Mouse (Mus musculus) embryonic facial prominence, embryonic 12.5 days (tissue): Measurements from ENCODE around the gene Prmt2. TPM values are rescaled to one million over a fixed set of nuclear protein-coding genes. Genes with fewer than 3 reads are reported as not detected.

ENCODE experiments used
- ATAC-seq: fragments of 200-750 bp; cut with Nextera tagmentation; 2 replicates; pipeline ENCODE4 v1.8.0; 2017; ENCODE audit not compliant: insufficient number of reproducible peaks, insufficient read depth, low FRiP score, low TSS enrichment
- H3K27ac ChIP-seq: fragments of 300-500 bp; sonication (generic); 2 replicates; pipeline ENCODE4 v1.5.1; 2016; ENCODE audit warnings: mild to moderate bottlenecking
- H3K27me3 ChIP-seq: fragments of 300-500 bp; sonication (generic); 2 replicates; pipeline ENCODE4 v1.6.1; 2016; ENCODE audit warnings: mild to moderate bottlenecking, moderate library complexity
- H3K36me3 ChIP-seq: fragments of 300-500 bp; sonication (generic); 2 replicates; pipeline ENCODE4 v1.6.1; 2016; ENCODE audit warnings: mild to moderate bottlenecking
- H3K4me1 ChIP-seq: fragments of 300-500 bp; sonication (generic); 2 replicates; pipeline ENCODE4 v1.6.1; 2016
- H3K4me2 ChIP-seq: fragments of 300-500 bp; sonication (generic); replicated peaks from 2 replicates; pipeline ENCODE4 v1.6.1; 2016; ENCODE audit warnings: mild to moderate bottlenecking, moderate library complexity
- H3K4me3 ChIP-seq: fragments of 300-500 bp; sonication (generic); 2 replicates; pipeline ENCODE4 v1.5.1; 2016; ENCODE audit warnings: mild to moderate bottlenecking
- H3K9ac ChIP-seq: fragments of 300-500 bp; sonication (generic); 2 replicates; pipeline ENCODE4 v1.6.1; 2016; ENCODE audit warnings: mild to moderate bottlenecking, moderate library complexity
- H3K9me3 ChIP-seq: fragments of 300-500 bp; sonication (generic); 2 replicates; pipeline ENCODE4 v1.6.1; 2016; ENCODE audit warnings: mild to moderate bottlenecking, moderate library complexity
- WGBS: fragments of 180-500 bp; shearing (Covaris S2); methylation state at CpG from one replicate; pipeline ENCODE4 v1.1.7; 2016; 5-methylcytosine and 5-hydroxymethylcytosine counted together
- polyA plus RNA-seq: library from polyadenylated mRNA; unstranded; fragments of >200 nt; fragmentation: Nextera tagmentation; extraction: Ambion mirVana; gene quantifications from 2 replicates; pipeline ENCODE4 v1.2.1, GENCODE M21; 2016

The Prmt2 gene
- polyA plus RNA-seq: 69.4 and 75.0 TPM in 2 replicates

DNA sequence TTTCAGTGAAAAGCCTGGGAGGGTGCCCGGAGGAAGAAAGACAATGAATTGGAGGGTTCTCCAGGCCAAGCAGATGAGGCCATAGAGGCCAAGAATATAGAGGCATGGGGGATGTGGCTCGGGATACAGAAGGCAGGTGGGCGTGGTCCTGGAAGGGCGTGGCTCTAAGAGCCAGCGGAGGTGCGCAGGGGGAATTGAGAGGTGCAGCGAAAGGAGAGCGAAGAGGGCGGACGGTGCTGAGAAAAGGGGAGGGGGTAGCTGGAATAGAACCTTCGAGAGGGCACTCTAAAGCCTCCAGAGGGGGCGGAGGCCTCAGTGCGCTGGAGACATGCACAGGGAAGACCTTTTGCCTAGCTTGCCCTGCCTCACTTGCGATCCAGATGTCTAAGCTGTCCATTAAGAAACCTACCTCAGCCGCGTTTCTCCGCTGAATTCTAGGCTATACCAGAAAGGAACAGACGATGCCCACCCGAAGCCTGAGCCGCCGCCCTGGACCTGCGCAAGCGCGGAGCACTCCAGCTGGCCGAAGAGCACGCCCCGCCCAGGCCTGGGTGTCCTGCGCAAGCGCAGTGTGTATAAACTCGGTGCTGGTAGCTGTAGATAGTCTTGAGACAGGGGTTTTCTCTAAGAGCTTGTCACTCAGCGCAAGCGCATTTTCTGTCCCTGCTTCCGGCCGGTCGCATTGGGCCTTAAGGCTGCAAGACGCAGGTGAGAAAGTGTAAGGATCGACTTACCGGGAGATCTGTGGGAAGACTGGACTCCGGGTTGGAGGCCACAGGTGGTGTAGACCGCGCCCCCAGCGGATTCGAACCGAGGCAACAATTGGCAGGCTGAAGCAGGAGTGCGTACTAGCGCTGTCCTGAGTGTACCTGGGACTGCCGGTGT lies at the start of gene Prmt2:
Gene Prmt2 (minus strand): TSS at position 525 of the 885 bp plus-strand sequence.
- ATAC-seq: peak; percentile 94
- no peaks in the 10 kb centered on the region for H3K9me3 ChIP-seq
- peak within 1 kb of the TSS; percentile 70 for H3K4me3 ChIP-seq
- H3K9ac ChIP-seq: peak within 1 kb of the TSS; percentile 69
- H3K27ac ChIP-seq: peak within 1 kb of the TSS; percentile 93
- H3K27me3 ChIP-seq: no peaks in the 10 kb centered on the region
- peaks cover 6% of the 10 kb centered on the region; the same call in 1 of the 2 replicates for H3K36me3 ChIP-seq
- peak within 1 kb of the TSS; percentile 71 for H3K4me2 ChIP-seq
- H3K4me1 ChIP-seq: peaks cover 12% of the 10 kb centered on the region
- under 1% methylated on average over 47 of the region's 47 CpGs for WGBS

DNA sequence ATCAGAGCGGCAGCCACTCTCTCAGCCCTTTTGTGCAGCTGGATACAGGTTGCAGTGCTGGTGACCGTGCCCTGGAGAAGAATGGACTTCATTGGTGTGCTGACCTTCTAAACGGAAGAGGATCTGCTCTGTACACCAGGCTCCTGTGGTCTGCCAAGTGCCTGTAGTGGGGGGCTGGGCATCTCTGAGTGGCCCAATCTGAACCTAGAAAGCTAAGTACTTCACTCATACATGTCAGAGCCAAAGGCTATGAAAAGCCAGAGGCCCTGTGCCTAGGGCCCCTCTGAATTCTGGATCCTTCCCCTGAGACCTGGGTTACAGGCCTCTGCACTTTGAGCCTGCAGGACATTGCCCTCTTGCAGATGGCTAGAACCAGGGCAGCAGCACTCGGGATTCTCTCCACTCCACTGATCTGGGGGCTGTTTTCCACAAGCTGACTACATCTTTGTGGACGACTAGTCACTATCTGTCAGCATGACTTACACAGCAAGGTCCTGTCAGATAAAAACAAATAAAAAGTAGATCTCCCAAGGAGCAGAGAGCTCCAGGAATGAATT lies 41.0 kb upstream of the Prmt2 start:
- Histone ChIP-seq H3K36me3 (peaks cover 69% of the 10 kb centered on the region), H3K4me2 (no peak overlapping the region)

DNA sequence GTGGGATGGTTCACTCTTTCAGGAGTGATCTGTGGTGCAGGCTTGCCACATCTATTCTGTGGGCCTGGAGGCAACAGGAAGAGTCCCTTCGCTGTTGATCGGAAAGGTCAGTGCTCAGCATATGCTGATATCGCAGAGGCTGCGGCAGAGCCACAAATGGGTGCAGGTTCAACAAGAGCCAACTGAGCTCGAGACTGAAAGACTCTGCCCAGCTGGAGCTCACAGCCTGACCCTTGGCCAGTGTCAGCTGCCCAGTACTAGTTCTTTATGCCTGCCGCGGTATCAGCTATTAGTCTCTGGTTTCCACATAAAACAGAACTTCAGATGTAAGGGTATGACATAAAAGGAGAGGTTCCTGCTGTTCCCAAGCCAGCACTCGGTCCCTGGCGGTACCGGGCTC lies 37.6 kb upstream of the Prmt2 start:
- ATAC-seq: no peak
- H3K36me3 ChIP-seq: peaks cover 72% of the 10 kb centered on the region
- H3K4me1 ChIP-seq: no peaks in the 10 kb centered on the region
- no peaks in the 10 kb centered on the region for H3K9me3 ChIP-seq
- 84% methylated on average over 10 of the region's 10 CpGs for WGBS
- no peak overlapping the region for H3K9ac ChIP-seq
- H3K4me2 ChIP-seq: no peak overlapping the region
- H3K4me3 ChIP-seq: no peak overlapping the region
- no peaks in the 10 kb centered on the region for H3K27me3 ChIP-seq
- no peak overlapping the region for H3K27ac ChIP-seq

More for the DNA sequence above, 41.0 kb upstream of the Prmt2 start:
- no peaks in the 10 kb centered on the region for H3K27me3 ChIP-seq
- no peak overlapping the region for H3K9ac ChIP-seq
- no peak overlapping the region for H3K27ac ChIP-seq
- no peaks in the 10 kb centered on the region for H3K4me1 ChIP-seq
- no peaks in the 10 kb centered on the region for H3K9me3 ChIP-seq
- no peak for ATAC-seq
- 65% methylated on average over 5 of the region's 5 CpGs for WGBS
- no peak overlapping the region for H3K4me3 ChIP-seq

DNA sequence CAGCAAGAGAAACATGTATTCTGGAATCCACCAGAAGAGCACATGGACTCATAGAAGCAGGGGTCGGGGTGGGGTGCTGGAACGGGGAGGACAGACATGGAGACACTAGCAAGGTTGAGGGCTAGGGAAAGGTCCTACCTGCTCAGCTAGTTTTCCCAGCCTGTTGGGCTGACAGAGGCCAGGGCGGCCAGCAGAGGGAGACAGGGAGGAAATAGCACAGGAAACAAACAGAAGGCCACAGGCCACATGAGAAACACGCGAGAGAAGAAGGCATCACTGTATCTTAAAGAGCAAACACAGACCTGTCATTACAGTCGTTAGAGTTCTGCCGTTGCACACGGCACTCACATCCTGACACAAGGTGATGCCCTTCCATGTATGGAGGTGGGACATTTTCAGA lies 33.6 kb upstream of the Prmt2 start:
- WGBS: 52% methylated on average over 8 of the region's 8 CpGs
- Histone ChIP-seq H3K27ac (no peak overlapping the region), H3K9ac (no peak overlapping the region), H3K4me1 (no peaks in the 10 kb centered on the region), H3K4me2 (no peak overlapping the region), H3K9me3 (no peaks in the 10 kb centered on the region), H3K36me3 (peaks cover 83% of the 10 kb centered on the region), H3K4me3 (no peak overlapping the region), H3K27me3 (no peaks in the 10 kb centered on the region)
- no peak for ATAC-seq

DNA sequence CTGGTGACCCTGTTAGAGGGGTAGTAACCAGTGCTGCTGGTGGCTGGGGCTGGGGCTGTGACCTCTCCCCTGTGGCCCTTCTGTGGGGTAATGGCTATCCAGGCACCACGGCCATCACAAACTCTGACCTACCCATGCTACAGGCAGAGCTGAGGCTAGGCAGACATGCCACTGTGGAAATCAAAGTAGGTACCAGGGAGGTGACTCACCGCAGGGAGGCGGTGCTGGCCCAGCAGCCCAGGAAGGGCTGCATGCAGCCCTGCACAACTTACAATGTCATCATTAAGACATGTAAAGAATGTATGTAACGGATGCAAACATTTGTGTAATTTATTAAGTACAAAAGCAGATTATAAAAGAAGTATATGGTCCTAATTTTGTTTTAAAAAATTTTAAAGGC lies 24.8 kb upstream of the Prmt2 start:
- no peaks in the 10 kb centered on the region for H3K9me3 ChIP-seq
- H3K36me3 ChIP-seq: peaks cover 38% of the 10 kb centered on the region
- no peak overlapping the region for H3K27ac ChIP-seq
- 71% methylated on average over 4 of the region's 4 CpGs for WGBS
- ATAC-seq: no peak
- no peak overlapping the region for H3K4me2 ChIP-seq
- no peak overlapping the region for H3K9ac ChIP-seq
- no peak overlapping the region for H3K4me3 ChIP-seq
- no peaks in the 10 kb centered on the region for H3K27me3 ChIP-seq
- peaks cover 6% of the 10 kb centered on the region; the same call in 1 of the 2 replicates for H3K4me1 ChIP-seq

DNA sequence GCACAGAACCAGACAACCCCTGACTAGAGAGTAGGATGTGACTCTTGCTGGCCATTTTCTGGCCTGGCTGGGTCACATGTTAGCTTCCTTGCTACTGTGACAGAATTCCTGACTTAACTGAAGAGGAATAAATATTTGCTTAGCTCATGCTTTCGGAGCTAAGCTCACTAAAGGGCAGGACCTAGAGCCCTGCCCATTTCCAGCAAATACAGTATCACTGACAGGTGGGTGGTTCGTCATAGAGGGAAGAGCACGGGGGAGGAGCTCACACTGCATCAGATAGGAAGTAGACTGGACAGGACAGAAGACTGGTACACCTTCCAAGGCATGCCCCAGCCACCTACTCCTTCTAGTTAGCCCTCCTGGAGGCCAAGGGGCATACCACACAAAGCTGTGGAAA lies 23.8 kb upstream of the Prmt2 start:
- no peak overlapping the region for H3K9ac ChIP-seq
- no peaks in the 10 kb centered on the region for H3K9me3 ChIP-seq
- 75% methylated on average over 3 of the region's 3 CpGs for WGBS
- ATAC-seq: no peak
- no peak overlapping the region for H3K4me3 ChIP-seq
- peaks cover 33% of the 10 kb centered on the region for H3K36me3 ChIP-seq
- H3K27ac ChIP-seq: no peak overlapping the region
- H3K27me3 ChIP-seq: no peaks in the 10 kb centered on the region
- H3K4me1 ChIP-seq: peaks cover 6% of the 10 kb centered on the region; the same call in 1 of the 2 replicates
- H3K4me2 ChIP-seq: no peak overlapping the region

DNA sequence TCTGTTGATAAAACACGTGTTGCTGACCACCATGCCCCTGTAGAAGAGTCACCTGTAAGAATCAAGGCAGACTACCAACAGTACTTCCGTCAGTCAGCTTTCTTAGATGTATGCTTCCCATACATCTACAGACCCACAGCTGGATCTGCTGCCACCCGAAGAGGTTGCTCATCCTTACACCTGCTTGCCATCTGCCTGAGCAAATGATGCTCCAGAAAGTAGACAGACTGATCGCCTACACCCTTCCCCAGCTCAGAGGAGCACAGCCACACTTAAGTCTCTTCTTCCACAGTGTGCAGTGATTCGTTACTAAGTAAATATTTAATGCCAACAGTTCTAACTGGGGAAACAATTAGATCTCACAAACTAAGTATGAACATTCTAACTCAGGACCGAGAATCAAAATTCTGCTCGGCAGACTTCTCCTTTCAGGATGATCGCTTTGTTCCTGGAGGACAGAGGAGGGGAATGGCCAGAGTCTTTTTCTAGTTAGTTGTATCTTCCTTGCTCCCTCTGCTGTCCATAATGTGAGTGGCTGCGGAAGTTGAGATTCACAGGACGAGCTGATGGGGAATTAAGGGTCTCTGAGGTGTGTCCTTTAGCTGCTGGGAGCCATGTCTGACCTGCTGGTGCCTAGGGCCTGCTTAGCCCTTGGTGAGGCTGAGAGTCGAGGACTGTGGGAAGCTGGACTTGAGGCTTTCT lies 22.8 kb upstream of the Prmt2 start:
- WGBS: 62% methylated on average over 11 of the region's 11 CpGs

DNA sequence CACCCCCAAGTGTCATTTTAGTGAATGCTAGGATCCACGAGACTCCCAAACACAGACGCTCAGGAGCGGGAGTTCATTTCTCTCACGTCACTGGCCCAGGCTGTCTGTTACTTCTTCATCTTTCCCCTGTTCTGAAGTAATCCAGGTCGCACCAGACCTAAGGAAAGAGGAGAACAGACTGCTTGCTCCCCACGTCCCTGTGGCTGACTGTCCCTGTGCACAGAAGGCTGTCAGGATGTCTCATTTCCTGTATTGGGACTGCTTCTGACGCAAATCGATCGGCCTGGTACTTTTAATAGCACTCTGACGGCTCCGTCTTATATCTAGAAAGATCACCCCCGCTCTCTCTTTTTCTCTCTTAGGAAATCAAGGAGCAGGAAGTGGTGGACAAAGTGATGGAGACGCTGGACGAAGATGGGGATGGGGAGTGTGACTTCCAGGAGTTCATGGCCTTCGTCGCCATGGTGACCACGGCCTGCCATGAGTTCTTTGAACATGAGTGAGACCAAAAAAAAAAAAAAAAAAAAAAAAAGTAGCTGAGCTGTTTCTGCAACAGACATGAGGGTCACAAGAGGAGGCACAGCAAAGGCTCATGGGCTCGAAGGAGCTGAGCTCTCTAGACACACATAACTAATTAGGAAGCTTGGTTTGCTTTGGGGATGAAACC lies 22.0 kb upstream of the Prmt2 start:
- 67% methylated on average over 18 of the region's 18 CpGs for WGBS
- Histone ChIP-seq H3K27ac (no peak overlapping the region), H3K4me3 (no peak overlapping the region)

More for the DNA sequence above, 22.8 kb upstream of the Prmt2 start:
- ATAC-seq: no peak
- Histone ChIP-seq H3K27me3 (no peaks in the 10 kb centered on the region), H3K9me3 (no peaks in the 10 kb centered on the region), H3K9ac (no peak overlapping the region), H3K4me2 (no peak overlapping the region), H3K27ac (no peak overlapping the region), H3K36me3 (peaks cover 28% of the 10 kb centered on the region), H3K4me3 (no peak overlapping the region), H3K4me1 (peaks cover 6% of the 10 kb centered on the region; the same call in 1 of the 2 replicates)

DNA sequence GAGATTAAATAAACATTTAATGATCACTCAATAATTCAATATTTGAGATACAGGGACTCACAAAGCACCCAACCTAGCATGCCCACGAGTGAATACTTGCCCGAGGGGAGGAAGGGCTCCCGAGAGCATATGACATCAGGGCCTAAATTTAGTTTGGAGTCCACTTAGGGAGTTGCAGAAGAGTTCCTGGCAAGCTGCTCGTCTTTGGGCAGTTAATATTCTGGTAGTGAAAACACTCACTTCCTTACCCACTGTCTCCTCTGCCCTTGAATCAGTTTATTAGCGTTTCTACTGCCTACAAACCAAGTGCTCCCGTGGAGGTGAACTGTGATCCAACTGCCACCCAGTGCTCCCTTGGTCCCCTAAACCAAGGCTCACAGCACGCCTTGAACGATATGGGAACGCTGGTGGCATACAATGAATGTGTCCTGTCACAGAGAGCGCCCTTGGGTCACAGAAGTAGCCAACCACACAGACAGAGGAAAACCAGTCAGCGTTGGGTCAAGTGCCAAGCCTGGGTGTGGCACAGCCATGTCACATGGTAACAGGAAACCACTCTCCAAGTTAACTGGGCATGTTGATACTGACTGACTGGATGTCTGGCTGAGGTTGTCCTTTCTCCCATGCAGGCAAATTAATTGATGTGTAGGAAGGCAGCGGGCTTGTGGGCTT lies 20.2 kb upstream of the Prmt2 start:
- Histone ChIP-seq H3K27me3 (no peaks in the 10 kb centered on the region), H3K36me3 (peaks cover 11% of the 10 kb centered on the region; the same call in 1 of the 2 replicates), H3K9ac (no peak overlapping the region), H3K4me2 (no peak overlapping the region), H3K4me1 (peaks cover 17% of the 10 kb centered on the region), H3K4me3 (no peak overlapping the region), H3K27ac (no peak overlapping the region), H3K9me3 (no peaks in the 10 kb centered on the region)
- 83% methylated on average over 12 of the region's 12 CpGs for WGBS
- ATAC-seq: no peak

More for the DNA sequence above, 22.0 kb upstream of the Prmt2 start:
- Histone ChIP-seq H3K9ac (no peak overlapping the region), H3K36me3 (peaks cover 21% of the 10 kb centered on the region; the same call in 1 of the 2 replicates), H3K4me1 (peaks cover 6% of the 10 kb centered on the region; the same call in 1 of the 2 replicates), H3K4me2 (no peak overlapping the region), H3K27me3 (no peaks in the 10 kb centered on the region), H3K9me3 (no peaks in the 10 kb centered on the region)
- no peak for ATAC-seq

DNA sequence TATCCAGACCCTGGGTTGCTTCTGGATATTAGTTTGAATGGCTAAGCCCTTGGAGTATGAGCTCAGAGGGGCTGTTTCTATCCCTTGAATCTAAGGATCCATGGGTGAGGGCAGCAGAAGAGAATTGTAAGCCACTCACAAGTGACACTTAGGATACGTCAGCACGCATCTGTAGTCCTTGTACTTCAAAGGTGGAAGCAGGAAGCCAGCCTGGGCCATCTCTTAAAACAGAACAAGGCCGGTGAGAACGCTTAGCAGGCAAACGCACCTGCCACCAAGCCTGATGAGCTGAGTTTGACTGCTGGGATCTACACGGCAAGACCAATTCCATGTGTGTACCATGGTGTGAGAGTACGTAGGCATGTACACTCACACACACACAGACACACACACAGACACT lies 19.6 kb upstream of the Prmt2 start:
- no peaks in the 10 kb centered on the region for H3K27me3 ChIP-seq
- ATAC-seq: no peak
- 91% methylated on average over 7 of the region's 7 CpGs for WGBS
- H3K4me3 ChIP-seq: no peak overlapping the region
- peaks cover 8% of the 10 kb centered on the region; the same call in 1 of the 2 replicates for H3K36me3 ChIP-seq
- no peak overlapping the region for H3K4me2 ChIP-seq
- no peak overlapping the region for H3K27ac ChIP-seq
- peaks cover 17% of the 10 kb centered on the region for H3K4me1 ChIP-seq
- no peak overlapping the region for H3K9ac ChIP-seq
- H3K9me3 ChIP-seq: no peaks in the 10 kb centered on the region

DNA sequence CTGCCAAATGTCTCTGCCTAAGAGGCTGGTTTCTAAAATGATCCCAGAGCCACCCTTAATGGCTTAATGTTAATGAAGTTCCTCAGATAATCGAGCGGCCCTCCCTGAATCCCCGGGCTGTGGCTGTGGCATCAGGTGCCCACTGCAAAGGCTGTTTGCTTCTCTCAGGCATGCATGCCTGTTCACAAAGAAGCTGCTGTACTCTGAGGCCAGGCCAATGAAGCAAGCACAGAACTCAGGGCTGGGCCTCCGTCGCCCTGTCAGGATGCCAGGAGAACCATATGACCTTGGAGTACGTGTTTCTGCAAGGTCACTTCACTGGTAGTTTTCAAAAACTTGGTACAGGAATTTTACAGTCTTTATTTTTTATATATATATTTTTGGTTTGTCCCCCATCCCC lies 18.0 kb upstream of the Prmt2 start:
- ATAC-seq: no peak
- no peak overlapping the region for H3K4me3 ChIP-seq
- peaks cover 17% of the 10 kb centered on the region for H3K4me1 ChIP-seq
- H3K9me3 ChIP-seq: no peaks in the 10 kb centered on the region
- no peak overlapping the region for H3K9ac ChIP-seq
- H3K27me3 ChIP-seq: no peaks in the 10 kb centered on the region
- no peak overlapping the region for H3K4me2 ChIP-seq
- H3K27ac ChIP-seq: no peak overlapping the region
- H3K36me3 ChIP-seq: no peaks in the 10 kb centered on the region
- 76% methylated on average over 6 of the region's 6 CpGs for WGBS
